Mouse (Mus musculus): ENCODE measurements around the gene Chrdl2. TPM values are rescaled to one million over a fixed set of nuclear protein-coding genes. Genes with fewer than 3 reads are reported as not detected.

Chrdl2 gene
- total RNA-seq, 2 experiments from 2014 or later = 0.41 TPM; not detected in 1

DNA sequence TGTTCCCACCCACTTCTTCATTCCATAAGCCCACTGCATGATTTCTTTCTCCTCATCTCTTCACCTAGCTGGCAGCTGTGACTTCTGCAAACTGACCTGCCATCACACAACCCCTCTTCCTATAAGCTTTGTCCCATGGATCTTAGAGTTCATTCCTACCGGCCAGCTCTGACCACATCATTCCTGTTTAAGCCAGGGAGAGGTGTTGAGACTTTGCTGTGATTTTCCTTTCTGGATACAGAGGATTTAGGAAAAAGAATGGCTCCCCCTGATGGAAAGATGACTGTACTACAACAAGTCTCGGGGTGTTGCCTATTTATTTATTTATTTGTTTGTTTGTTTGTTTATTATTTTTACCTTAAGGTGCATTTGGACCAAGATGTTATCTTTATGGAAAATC is 24.7 kb upstream of the Chrdl2 start:
- intact Hi-C loops (cut with DNase I) = loop anchor here (1.0 to 5.0 kb wide), 4 partner anchors 34 to 123 kb away; partner anchors contain the start of gene Xrra1
- DNase-seq (ENCODE audit: low spot score in 2 of 2) = peak; percentile 48 to 62

DNA sequence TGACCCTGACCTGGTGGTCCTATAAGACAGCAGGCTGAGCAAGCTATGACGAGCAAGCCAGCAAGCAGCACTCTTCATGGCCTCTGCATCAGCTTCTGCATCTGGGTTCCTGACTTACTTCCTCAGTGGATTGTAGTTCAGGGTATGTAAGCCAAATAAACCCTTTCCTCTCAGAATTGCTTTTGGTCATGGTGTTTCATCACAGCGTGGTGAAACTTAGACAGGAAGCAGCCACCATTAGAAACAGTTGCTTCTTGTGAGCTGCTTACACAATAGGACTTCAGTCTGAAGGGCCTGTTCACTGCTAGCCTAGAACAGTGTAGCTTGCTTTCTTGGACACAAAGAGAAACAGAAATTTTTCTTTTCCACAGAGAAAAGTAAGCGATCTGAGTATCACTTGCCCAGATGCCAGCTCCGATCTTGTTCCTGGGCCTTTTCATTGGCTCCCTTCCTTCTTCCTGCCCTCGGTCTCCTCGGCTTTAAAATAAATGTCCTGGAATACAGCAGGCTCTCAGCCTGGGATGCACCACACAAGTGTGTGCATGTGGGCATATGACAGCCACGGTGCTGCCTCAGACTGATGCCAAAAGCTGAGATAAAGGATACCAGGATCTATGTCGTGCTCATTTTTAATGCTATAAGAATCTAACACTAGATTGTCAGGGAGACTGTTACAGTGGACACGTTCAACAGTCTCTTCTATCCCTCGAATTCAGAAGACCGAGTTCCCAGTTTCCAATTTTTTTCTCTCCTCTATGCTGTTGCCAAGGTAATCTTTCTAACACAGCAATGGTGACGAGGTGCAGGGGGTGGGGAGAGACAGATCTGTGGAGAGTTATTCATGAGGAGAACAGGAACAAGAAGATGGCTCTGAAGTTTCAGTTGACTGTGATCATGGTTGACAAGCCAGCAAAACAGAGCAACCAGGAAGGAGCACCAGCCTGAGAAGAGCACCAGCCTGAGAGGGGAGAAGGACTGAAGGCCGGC is 23.4 kb upstream of the Chrdl2 start:
- peak; percentile 52 to 85 for DNase-seq (ENCODE audit: low spot score in 2 of 2)
- intact Hi-C loops (cut with DNase I) = loop anchor here (5.0 kb wide), 1 partner anchor 35 kb away; no protein-coding TSS in a partner anchor

DNA sequence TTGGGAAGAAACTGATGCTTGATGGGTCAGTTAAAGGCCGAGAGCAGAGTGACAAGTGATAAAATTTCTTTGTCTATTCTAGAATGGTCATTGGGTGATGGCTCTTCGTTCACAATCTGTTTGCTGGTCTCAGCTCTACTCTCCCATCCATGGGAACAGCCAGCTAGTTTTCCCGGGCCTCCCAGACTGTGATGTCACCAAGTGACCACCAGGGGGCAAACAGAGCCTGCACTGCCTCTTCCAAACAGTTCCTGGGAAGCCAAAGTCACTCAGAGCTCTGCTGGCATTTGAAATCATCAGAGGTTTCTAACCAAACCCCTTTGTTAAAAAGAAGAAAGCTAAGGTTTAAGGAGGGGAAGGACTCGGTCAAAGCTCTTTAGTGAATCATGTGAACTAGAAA is 17.2 kb upstream of the Chrdl2 start:
- intact Hi-C loops (cut with DNase I) = loop anchor here (5.0 kb wide), 1 partner anchor 239 kb away; the partner anchor contains the start of gene Pgm2l1
- peak; percentile 80 to 82 for DNase-seq (ENCODE audit: low spot score in 2 of 2)

- DNase-seq (ENCODE audit: low spot score in 2 of 2) = peak in 1 of 2 experiments; percentile 40
- intact Hi-C loops (cut with DNase I) = loop anchor here (5.0 kb wide), 1 partner anchor 237 kb away; the partner anchor contains the start of gene Pgm2l1
These were observed 15.9 kb upstream of the Chrdl2 start for GRCm38 (mm10) chr7:99989844-99990760.

GRCm38 (mm10) chr7:99990990-99991707 is 14.8 kb upstream of the Chrdl2 start:
- no peak for DNase-seq (ENCODE audit: low spot score in 2 of 2)
- intact Hi-C loops (cut with DNase I) = no loop called here

DNA sequence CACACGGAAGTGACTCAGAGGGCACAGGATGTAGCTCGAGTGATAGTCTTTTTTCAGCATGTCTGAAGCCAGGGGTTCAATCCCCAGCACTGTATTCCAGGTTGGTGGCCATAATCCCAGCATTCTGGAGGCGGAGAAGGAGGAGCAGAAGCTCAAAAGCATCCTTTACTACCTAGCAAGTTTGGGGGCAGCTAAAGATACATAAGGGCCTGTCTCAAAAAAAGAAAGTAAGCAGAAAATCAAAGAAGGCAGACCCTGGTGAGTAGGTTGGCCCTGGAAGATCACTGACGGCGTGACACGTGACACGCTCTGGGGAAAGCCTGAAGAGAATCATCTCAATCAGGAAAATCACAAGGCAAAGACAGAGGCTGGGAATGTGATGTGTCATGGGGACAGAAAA is 12.8 kb upstream of the Chrdl2 start:
- no peak for DNase-seq (ENCODE audit: low spot score in 2 of 2)
- intact Hi-C loops (cut with DNase I) = no loop called here

- DNase-seq (ENCODE audit: low spot score in 2 of 2) = no peak
- intact Hi-C loops (cut with DNase I) = no loop called here
These were observed 10.8 kb upstream of the Chrdl2 start for GRCm38 (mm10) chr7:99995186-99995585.

- DNase-seq (ENCODE audit: low spot score in 2 of 2) = no peak
- intact Hi-C loops (cut with DNase I) = no loop called here
These were observed 7.3 kb upstream of the Chrdl2 start for GRCm38 (mm10) chr7:99998668-99999067.

- no peak for DNase-seq (ENCODE audit: low spot score in 2 of 2)
- intact Hi-C loops (cut with DNase I) = loop anchor here (10.0 kb wide), 1 partner anchor 379 kb away; the partner anchor contains the start of gene Tpbgl
These were observed 2.2 kb upstream of the Chrdl2 start for GRCm38 (mm10) chr7:100003781-100004180.

DNA sequence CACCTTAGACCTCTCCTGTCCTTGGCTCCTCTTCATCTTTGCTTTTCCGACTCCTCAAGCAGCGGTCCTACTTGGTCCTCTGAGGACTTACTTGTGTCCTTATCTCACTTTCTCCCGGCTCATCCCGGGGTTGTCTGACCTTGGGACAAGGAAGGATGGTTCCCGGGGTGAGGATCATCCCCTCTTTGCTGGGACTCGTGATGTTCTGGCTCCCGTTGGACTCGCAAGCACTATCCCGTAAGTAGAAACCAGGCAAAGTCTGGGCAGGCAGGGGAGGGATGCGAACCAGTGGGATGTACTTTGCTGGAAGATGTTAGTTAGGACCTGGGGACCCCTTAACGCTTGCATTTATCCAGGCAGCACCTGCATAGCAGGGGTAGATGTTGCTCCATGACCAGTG is 439 bp downstream of the Chrdl2 start:
- intact Hi-C loops (cut with DNase I) = loop anchor here (5.0 to 10.0 kb wide), 2 partner anchors 101 to 382 kb away; partner anchors contain the start of gene Tpbgl

GRCm38 (mm10) chr7:100008765-100009164 is 2.8 kb downstream of the Chrdl2 start:
- intact Hi-C loops (cut with DNase I) = loop anchor here (5.0 to 10.0 kb wide), 2 partner anchors 99 to 384 kb away; partner anchors contain the start of gene Tpbgl
- no peak for DNase-seq (ENCODE audit: low spot score in 2 of 2)

More for the DNA sequence above, 439 bp downstream of the Chrdl2 start:
- no peak for DNase-seq (ENCODE audit: low spot score in 2 of 2)

GRCm38 (mm10) chr7:100009640-100010039 is 3.7 kb downstream of the Chrdl2 start:
- intact Hi-C loops (cut with DNase I) = loop anchor here (5.0 to 10.0 kb wide), 2 partner anchors 98 to 385 kb away; partner anchors contain the start of gene Tpbgl

GRCm38 (mm10) chr7:100010711-100011110 is 4.7 kb downstream of the Chrdl2 start:
- DNase-seq (ENCODE audit: low spot score in 2 of 2) = no peak
- intact Hi-C loops (cut with DNase I) = no loop called here

More at GRCm38 (mm10) chr7:100009640-100010039, 3.7 kb downstream of the Chrdl2 start:
- peak; percentile 50 to 56 for DNase-seq (ENCODE audit: low spot score in 2 of 2)

- no peak for DNase-seq (ENCODE audit: low spot score in 2 of 2)
- intact Hi-C loops (cut with DNase I) = no loop called here
These were observed 6.1 kb downstream of the Chrdl2 start for GRCm38 (mm10) chr7:100012085-100012484.

DNA sequence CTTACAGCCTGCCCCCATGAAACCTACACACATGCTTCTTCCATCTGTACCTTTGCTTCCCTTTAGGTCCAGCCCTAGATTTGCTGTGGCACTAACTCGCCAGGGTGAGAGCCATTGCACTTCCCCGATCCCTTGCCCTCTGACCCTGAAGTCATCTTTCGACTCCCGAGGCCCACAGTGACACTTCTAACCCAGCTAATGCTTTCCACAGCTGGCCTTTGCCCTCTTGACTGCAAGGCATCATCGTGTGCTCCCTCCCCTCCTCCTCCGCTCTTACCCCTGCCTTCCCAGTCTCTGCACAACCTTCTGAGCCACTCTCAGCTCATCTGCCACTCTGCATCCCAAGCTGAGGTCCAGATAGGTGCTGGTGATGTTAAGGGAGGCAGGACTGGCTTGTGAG is 6.5 kb downstream of the Chrdl2 start:
- intact Hi-C loops (cut with DNase I) = no loop called here
- no peak for DNase-seq (ENCODE audit: low spot score in 2 of 2)

DNA sequence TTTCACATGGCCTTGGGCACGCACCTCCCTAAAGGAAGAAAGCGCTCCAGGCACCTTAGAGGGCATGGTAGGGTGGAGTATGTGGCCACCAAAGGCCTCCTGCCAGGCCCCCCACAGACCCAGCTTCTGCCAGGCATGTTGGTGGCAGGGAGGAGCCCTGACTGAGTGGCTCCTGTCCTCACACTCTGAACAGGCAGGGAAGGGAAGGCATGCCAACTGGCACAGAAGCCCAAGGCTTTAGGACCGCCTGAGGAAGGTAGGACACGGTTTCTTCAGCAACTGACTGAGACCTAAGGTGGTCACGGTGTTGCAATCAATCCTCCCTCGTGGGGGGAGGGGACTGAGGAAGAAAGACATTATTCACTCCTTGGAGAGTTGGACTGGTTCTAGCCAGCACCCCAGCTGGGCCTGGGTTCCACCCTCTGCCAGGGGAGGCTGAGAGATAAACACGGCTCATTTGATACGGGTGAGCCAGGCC is 8.2 kb downstream of the Chrdl2 start:
- intact Hi-C loops (cut with DNase I) = no loop called here
- no peak for DNase-seq (ENCODE audit: low spot score in 2 of 2)

- intact Hi-C loops (cut with DNase I) = no loop called here
- DNase-seq (ENCODE audit: low spot score in 2 of 2) = peak in 1 of 2 experiments; percentile 79
These were observed 11.1 kb downstream of the Chrdl2 start for GRCm38 (mm10) chr7:100017056-100017455.

- intact Hi-C loops (cut with DNase I) = no loop called here
- no peak for DNase-seq (ENCODE audit: low spot score in 2 of 2)
These were observed 21.4 kb downstream of the Chrdl2 start for GRCm38 (mm10) chr7:100027353-100027752.

DNA sequence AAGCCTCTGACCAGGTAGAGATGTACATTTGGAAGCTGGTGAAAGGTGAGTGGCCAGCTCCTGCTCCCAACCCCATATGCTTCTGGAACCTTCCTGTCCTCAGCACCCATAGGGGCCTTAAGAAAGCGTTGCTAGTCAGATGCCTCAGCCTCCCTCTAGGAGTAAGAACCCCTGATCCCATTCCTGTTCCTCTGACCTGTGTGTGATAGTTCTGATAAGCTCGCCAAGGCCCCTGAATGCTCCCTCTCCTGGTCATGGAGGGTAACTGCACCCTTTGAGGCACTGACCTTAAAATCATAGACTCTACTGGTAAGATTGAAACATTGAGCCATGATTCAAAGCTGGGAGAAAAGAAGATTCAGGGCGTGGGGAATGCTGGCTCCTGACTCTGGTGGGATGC is 23.3 kb downstream of the Chrdl2 start:
- no peak for DNase-seq (ENCODE audit: low spot score in 2 of 2)
- intact Hi-C loops (cut with DNase I) = no loop called here
